Mouse (Mus musculus) heart, postnatal 25 days (tissue): ENCODE measurements around the gene Aunip. TPM values are rescaled to one million over a fixed set of nuclear protein-coding genes. Genes with fewer than 3 reads are reported as not detected.
"Not testable (repeated sequence)": the region's sequence is repeated elsewhere in the genome, so short reads cannot be mapped to it uniquely, and the experiment has no call there.

ENCODE experiments used
- DNase-seq: peaks from one replicate; pipeline ENCODE4 v3.0.0; 2022; ENCODE audit warnings: low spot score
- intact Hi-C: fragments of 180-260 bp; cut with DNase I; formaldehyde crosslinking; loops from one replicate; pipeline ENCODE4 v1.15.1; 2025
- total RNA-seq, 2 experiments: library from RNA; stranded (reverse); gene quantifications; 2 replicates each; pipeline ENCODE4 v1.2.3; 2021

Aunip gene
- total RNA-seq, 2 experiments from 2014 or later, result 0.34 to 0.47 TPM

DNA sequence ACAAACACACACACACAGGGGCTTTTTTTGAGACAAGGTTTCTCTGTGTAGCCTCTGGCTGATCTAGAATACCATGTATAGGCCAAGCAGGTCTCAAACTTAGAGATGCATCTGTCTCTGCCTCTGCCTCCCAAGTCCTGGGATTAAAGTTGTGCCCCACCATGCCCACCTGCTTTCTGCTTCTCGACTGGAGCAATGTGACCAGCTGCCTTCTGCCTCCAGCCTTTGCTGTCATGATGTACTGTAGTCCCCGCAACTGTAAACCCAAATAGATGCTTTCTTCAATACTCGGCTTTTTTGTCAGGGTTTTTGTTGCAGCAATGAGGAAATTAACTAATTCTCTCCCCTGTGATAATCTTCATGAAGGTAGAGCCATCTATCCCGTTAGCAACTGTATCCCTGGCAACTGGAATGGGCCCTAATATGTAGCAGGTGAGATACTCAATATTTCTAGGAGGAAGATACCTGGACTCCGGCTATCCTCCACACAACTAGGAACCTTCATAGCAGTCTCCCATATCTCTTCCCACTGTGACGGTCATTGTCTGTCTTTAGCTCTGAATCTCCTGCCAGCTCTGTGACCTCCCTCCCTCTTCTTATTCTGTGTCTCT lies 27.6 kb upstream of the Aunip start:
- intact Hi-C loops, result no loop called here

DNA sequence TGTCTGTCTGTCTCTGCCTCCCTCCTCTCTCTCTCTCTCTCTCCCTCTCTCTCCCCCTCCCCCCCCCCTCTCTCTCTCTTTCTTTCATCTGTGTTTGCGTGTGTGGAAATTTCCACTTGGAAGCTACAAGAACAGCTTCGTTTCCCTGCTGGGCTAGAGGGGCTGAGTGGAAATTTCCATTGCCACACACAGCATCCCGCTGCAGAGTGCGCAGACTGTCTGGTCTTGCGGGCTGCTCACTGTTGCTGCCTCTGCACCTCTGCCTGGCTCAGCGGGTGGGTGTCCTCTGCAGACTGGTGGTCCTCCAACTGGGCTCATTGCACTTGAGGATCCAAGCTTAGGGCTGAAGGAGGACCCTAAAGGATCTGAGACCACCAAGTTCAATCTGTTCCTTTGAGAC lies 27.1 kb upstream of the Aunip start:
- DNase-seq, result no peak
- intact Hi-C loops, result no loop called here

More for the DNA sequence above, 27.6 kb upstream of the Aunip start:
- DNase-seq, result no peak

DNA sequence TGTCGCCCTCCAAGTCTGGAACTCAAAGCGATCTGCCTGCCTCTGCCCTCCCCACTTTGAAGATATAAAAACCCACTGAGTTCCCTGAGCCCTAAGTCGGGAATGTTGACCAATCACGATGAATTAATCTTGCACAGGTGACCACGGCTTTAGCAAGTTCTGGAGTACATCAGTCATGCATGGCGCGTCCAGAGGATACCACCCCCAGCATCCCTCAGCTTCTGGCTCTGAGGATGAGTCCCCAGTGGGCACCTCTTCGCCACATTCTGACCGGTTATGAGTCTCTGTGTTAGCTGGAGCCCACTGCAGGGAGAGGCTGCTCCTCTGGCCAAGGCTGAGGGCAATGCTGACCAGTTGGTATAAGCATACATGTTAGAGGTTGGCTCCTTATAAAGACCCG lies 26.6 kb upstream of the Aunip start:
- intact Hi-C loops, result no loop called here
- DNase-seq, result no peak

DNA sequence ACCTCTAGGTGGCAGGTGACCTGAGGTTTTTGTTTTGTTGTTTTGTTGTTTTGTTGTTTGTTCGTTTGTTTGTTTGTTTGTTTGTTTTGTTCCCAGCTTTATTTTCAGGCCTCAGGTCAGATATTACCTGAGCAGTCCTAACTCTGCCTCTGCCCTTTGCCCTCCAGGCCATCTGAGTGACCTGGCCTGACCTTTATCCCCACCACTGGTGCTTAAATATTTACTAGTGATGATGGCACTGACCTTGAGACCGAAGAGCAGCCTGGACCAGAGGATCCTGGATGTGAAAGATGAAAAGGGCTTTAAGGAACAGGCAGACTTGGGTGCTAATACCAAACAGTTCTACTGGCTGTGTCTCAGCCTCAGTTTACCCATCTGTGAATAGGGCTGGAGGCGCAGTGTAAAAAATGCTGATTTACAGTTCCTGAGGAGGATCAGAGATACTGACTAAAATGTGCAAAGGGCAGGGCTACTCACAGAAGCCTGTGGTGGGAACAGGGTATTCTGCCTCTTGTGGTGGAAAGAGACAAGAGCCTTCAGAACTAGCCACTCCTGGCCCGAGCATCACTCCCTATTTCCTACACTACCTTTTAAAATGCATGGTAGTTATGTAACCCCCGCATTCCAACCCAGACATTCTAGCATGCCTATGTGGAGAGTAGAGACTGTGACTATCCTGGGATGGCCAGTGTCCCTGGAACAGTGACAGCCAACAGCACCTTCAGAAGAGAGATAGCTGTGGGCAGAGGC lies 25.5 kb upstream of the Aunip start:
- no peak for DNase-seq
- intact Hi-C loops, result no loop called here

DNA sequence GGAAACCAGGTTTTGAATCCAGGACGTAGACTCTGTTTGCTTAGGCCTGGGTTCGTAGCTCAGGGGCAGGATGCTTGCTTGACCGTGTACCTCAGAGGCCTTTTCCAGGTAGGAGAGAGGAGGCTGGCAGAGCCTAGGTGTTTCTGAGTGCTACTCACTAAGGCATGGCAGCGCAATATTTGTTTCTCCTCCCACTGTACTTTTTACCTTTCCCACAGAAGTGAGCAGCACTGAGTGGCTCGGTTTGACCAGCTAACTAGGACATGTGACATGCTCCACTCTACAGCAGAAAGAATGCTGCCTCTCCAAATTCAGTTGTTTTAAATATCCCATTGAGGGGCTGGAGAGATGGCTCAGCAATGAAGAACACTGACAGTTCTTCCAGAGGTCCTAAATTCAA lies 22.6 kb upstream of the Aunip start:
- intact Hi-C loops, result no loop called here
- no peak for DNase-seq

DNA sequence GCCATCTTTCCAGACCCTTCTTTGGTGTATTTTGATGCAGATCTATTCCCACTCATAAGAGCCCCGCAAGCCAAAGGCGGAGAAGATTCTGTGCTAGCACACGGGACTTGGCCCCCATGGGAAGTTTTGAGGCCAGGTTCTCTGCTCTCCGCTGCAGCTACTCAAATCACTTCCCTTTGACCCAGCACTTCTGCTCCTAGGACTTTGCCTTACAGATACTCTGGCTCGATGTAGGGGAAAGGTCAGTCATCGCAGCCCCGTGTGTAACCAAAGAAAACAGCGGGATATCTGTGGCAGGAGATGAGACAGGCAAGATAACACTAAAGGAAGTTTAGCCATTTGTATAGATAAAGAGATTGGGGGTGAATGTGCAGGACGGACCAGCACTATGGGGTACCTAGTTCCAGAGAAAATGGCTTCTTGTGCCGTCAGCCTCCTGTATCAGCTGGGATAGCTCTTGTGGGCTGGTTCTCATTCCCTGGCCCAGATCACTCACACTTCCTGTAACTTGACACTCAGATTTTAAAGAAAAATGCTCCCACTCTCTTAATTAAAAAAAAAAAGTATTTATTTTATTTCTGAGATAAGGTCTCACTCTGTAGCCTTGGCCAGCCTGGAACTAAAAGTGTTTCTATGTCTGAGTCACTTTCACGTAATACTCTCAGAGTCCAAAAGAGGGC lies 20.7 kb upstream of the Aunip start:
- intact Hi-C loops, result no loop called here
- DNase-seq, result no peak

DNA sequence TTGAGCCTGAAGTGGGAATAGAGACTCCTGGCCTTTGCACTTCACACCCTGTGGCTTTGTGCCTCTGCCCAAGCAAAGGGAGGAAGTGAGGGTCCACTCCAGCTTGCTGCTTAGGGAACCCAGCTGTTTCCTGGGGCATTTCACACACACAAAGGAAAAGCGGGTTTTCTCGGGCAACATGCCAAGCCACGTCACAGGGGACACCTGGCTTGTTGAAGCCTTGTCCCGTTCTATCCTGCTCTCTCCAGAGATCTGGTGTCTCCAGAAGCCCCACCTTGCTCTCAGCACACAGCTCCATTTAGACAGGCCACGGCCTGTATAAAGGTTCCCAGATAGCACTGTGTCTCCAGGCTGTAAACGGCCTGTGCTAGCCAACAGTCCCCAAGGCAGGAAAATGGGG lies 19.1 kb upstream of the Aunip start:
- no peak for DNase-seq
- intact Hi-C loops, result no loop called here

DNA sequence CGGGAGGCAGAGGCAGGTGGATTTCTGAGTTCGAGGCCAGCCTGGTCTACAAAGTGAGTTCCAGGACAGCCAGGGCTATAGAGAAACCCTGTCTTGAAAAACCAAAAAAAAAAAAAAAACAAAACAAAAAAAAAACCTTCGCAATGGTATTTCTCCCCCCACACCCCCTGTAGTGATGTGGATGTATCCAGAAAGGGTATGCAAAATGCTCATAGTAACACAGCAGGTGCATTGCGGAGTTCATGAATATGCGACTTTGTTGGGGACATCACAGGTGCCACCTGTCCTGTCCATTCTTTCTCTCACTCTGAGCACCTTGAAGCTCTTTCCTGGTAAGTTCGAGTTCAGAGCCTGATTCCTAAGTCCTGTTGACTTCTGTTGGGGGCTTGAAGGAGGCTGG lies 16.6 kb upstream of the Aunip start:
- DNase-seq, intact Hi-C loops: not testable (repeated sequence)

DNA sequence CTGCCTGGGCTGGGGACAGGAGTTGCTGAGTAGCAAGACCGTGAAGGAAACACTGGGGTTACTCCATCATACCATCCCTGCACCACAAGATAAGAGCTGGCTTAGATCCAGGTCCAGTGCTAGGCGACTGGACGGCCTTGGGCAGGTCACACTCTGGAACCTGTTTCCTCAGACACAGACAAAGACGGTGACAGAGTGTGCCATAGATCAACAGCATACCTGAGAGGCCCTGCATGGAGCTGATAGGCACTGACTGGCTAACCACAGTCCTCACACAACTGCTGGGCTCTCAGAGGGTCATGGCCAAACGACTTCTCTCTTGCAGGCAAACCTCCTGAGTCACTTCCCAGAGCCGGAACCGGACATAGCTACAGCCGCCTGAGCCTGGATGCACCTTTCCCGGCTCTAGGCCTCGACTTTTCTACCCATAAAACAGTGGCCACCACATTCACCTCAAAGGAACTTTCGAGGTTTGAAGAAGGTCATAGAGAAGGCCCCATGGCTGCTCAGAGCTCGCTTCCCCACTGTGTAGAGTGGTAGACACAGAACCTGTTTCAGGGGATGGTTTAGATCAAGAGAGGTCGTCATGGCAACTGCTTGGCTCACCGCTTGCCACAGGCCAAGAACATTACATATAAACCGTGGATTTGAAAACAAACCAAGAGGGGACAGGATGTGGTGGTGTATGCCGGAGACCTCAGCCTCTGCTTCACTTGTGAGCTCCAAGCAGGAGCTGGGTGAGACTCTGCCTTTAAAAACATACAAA lies 15.8 kb upstream of the Aunip start:
- intact Hi-C loops, result no loop called here
- no peak for DNase-seq

DNA sequence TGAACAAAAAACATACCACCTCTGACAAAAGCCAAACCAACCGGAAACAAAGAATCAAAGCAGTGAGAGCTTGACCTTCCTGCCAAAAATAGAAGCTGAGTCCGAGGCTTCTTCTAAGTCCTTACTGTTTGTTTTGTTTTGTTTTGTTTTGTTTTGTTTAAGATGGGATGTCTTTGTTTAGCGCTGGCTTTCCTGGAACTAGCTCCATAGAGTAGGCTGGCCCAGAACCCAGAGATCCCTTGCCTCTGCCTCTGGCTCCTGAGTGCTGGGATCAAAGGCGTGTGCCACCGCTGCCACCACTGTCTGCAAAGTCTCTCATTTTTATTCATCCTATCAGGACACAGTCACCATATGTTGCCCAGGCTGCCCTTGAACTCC lies 15.3 kb upstream of the Aunip start:
- intact Hi-C loops, result no loop called here
- DNase-seq, result no peak

DNA sequence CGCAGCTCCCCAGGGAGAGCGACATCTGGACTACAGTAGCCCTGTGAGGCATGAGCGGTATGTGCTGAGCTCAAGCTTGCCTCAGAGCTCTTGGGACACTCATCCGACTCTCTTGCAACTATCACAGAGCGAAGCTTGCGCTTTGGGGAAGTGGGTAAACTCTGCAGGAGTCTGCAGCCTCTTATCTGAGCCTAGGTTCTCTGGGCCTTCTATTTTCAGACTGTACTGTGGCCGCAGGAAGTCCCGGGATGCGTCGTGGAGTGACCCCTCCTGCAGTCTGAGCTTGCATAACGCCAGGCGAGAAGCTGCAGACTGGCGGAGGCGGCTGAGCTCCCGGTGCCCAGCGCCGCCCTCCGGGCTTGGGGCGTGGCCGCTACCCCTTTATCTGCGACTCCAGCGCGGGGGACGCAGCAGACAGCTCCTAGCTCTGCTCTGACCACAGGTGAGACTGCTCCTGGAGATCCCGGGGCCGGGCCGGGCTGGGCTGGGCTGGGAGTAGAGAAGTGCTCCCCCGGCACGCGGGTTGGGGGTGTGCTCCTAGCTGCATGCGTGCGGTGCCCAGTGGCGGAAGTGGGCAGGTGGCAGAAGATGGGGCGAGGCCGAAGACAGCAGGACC lies 14.1 kb upstream of the Aunip start, which contains the start of gene Paqr7:
Gene Paqr7, plus strand, starts transcription at position 103 of the 616 bp plus-strand sequence.
- DNase-seq, result peak; percentile 73
- intact Hi-C loops, result no loop called here

DNA sequence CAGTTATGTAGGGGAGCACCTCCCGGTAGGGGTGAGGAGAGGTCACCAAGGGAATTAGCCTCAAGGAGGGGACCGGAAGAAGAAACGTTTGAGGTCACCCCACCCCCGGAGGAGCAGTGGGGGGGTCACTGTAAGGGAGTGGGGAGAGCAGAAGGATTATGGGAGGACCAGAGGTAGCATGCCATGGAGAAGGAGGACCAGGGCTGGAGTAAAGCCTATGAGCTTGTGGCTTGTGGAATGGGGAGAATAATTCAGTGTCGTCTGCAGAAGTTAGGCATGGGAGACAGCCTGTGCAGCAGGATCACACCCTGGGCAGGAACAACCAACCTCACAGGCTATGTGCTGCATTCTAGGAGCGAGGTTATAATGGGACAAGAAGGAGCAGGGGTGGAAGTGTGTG lies 13.6 kb upstream of the Aunip start:
- intact Hi-C loops, result no loop called here
- no peak for DNase-seq

DNA sequence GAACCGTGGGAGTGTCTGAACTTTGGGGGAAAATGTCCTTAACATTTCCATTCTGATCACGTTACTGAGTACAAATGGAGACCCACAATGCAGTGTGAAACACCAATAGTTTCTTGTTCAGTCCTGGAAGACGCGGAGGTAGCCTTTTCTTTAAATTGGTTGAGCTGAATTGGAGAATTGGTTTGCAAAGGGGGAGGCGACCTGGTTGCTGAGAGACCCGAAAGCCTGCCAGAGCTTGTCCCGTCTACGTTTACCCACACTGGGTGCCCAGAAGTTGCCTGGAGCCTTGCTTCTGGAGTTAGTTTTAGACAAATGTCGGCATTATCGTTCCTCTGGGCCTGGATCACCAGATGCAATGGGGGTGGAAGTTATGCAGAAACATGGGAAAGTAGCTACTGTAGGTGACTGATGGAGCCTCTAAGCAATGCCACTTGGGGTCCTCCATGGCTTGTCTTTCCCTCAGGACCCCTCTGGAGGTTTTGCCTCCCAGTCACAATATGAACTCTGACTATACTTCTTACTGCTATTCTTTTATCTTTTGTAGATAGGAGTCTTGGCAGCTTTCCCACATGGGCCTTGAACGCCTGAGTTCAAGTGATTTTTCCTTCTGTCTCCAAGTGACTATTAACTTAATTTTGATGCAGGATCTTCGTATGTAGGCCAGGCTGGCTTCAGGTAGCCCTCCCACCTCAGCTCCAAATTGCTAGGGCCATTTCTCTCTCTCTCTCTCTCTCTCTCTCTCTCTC lies 12.6 kb upstream of the Aunip start:
- intact Hi-C loops, result no loop called here
- no peak for DNase-seq

DNA sequence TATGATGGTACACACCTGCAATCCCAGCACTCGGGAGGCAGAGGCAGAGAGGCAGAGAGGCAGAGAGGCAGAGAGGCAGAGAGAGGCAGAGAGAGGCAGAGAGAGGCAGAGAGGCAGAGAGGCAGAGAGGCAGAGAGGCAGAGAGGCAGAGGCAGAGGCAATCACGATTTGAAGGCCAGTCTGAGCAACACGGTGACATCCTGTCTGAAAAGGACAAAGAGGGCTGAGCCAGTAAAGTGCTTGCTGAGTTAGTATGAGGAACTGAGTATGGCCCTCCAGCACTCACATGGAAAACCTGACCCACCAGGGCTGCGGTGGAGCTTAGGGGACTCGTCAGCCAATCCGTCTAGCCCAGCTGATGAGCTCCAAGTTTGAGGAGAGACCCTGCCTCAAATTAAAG lies 11.8 kb upstream of the Aunip start:
- intact Hi-C loops, DNase-seq: not testable (repeated sequence)

DNA sequence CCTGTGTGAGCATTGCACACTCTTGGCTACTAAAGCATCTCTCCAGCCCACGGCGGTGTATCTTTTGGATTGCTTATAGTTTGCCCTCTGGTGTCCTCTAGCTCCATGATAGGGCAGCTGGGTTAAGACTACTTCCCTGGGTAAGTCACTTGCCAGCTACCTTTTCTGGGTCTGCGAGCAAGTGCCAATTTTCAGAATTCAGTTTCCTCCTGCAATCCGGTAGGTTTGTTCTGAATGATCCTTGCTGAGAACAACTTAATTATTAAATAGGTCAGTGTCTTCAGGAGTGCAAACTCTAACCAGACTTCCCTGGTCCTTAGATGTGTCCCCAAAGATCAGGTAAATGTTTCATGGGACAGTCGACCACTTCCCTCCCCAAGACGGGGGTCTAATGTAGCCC lies 9.7 kb upstream of the Aunip start:
- intact Hi-C loops, result no loop called here
- no peak for DNase-seq

DNA sequence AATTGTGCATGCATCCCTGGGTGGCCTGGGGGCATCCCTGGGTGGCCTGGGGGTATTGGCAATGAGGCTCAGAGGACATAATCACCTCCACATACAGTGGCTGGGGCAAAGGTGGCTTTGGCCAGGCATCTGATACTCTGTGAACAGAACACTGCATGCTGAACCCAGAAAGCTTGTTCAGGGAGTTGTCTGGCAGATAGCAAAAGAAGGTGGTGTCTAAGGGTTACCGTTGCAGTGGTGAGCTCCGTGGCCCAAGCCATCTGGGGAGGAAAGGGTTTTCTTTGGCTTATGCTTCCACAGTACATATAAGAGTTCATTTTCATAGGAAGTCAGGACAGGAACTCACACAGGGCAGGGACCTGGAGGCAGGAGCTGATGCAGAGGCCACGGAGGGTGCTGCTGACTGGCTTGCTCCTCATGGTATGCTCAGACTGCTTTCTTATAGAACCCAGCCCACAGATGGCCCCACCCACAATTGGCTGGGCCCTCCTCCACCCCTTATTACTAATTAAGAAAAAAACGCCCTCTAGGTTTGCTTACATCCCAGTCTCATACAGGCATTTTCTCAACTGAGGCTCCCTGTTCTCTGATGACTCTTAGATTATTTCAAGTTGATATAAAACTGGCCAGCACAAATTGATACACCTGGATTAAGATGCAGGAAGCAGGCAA lies 7.0 kb upstream of the Aunip start:
- intact Hi-C loops, result no loop called here
- DNase-seq, result no peak

DNA sequence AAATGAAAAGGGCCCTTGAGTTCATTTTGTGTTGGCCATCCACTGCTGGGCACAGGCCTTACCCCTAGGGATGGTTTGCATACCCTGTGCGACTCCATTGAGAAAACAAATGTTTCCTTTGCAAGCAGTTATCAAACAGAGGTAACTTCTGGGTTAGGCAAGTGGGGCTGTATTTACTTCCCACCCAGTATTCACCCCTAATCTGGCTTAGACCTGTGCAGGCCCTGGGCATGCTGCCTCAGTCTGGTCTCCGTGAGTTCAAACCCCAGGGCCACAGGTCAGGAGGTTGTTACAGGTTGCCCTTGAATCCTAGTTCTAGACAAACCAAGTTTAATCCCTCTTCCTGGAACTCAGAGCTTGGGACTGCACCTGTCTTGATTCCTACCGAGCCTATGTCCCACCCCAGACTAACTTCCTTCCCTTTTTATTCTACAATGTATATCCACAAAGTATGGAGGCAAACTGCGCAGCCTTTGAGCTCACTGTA lies 5.5 kb upstream of the Aunip start:
- no peak for DNase-seq
- intact Hi-C loops, result no loop called here

DNA sequence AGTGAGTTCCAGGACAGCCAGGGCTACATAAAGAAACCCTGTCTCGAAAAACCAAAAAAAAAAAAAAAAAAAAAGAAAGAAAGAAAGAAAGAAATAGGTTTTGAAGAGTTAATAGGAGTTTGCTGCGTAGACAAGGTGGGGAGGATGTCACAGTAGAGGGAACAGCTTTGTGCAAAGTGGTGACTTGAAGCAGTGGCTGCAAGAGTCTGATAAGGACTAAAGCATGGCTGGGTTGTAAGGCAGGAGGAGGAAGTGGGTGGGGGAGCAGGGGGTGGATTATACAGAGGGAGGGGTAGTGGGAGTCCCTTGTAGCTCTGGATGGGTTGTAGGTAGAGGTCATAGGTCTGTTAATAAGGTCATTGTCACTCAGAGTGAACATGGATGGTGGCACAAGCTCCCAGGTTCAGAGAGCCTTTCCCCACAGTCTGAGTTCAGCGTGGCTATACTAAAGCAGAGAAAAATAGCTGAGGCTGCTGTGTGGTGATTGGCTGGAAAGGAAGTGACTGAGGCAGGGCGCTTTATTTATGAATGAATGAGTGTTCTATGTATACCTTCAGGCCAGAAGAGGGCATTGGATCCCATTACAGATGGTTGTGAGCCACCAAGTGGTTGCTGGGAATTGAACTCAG lies 4.7 kb upstream of the Aunip start:
- DNase-seq, result no peak
- intact Hi-C loops, result no loop called here
